Mouse (Mus musculus): Measurements from ENCODE around the gene Akr1c14.

DNA sequence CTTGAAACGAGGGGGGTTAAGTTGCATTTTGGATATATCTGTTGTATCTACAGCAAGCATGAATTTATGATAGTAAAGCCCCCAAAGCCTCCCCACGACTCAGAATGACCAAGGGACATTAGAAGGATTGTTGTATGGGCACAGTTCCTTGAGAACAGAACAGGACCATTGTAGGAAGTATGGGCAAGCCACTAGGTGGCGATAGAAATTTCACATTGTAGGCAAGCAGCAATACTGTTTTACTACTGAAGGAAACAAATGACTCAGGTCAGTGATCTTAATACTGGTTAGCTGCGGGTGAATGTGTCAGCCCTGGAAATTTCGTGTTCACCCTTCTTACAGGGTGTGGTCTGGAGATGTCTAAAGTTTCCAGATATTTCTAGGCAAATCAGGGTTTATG, 80.3 kb downstream of the Akr1c14 start:
- TF ChIP-seq CTCF (IDR thresholded peaks at IDR 0.05; ENCODE audit: low read depth, low read length) (0 out of 2 replicates have a peak, but pooled peaks have one; percentile 40), GATA2 (IDR thresholded peaks at IDR 0.05; ENCODE audit: borderline replicate concordance, low read depth, low read length) (no peak), TAL1 (conservative IDR thresholded peaks at IDR 0.05; ENCODE audit: low read depth, low read length) (no peak), GATA1 (IDR thresholded peaks at IDR 0.05; ENCODE audit: borderline replicate concordance, low read length) (no peak)
